ENCODE assay signal across 14 mouse cellular contexts in genomic region chr2:90559688-90560196, GRCm38 (mm10). TPM values are rescaled to one million over a fixed set of nuclear protein-coding genes. Genes with fewer than 3 reads are reported as not detected.
DNase-seq lines count a peak whose midpoint lies in the region; ATAC-seq and TF ChIP-seq lines count a peak whose summit lies in the region.
"Had no signal": no experiment of that assay in that cellular context is flagged by ENCODE, and none has a peak within 500 bp of the region (broad histone marks: within the 10 kb centered on the region; RNA-seq: fewer than 3 reads in every experiment).

No protein-coding gene starts in this region.

- peaks cover 73% of the 10 kb centered on the region for H3K4me1 ChIP-seq in liver, embryonic 11.5 days (replicated peaks; ENCODE audit: control insufficient read depth, insufficient read depth, low read length)
- H3K4me1 ChIP-seq: limb, embryonic 15.5 days had no signal

- intact Hi-C loops in left cerebral cortex, adult 2 months (cut with DNase I) = no loop called here

- H3K9ac ChIP-seq in liver, embryonic 11.5 days (ENCODE audit: low read depth, low read length) = peak overlapping the region; percentile 52
- H3K9ac ChIP-seq: hindbrain, embryonic 13.5 days; limb, embryonic 15.5 days; neural tube, embryonic 13.5 days had no signal

- H3K36me3 ChIP-seq in liver, embryonic 11.5 days (ENCODE audit: control insufficient read depth, insufficient read depth, low read length) = no peaks in the 10 kb centered on the region
- H3K36me3 ChIP-seq: hindbrain, embryonic 13.5 days; limb, embryonic 15.5 days; neural tube, embryonic 13.5 days had no signal

- H3K9me3 ChIP-seq in liver, embryonic 11.5 days (ENCODE audit: control insufficient read depth, low read length) = no peaks in the 10 kb centered on the region
- H3K9me3 ChIP-seq: hindbrain, embryonic 13.5 days; limb, embryonic 15.5 days; neural tube, embryonic 13.5 days had no signal

- no peaks in the 10 kb centered on the region for H3K27me3 ChIP-seq in liver, embryonic 11.5 days (replicated peaks; ENCODE audit: control insufficient read depth, insufficient read depth, low read length)
- H3K27me3 ChIP-seq: hindbrain, embryonic 13.5 days; limb, embryonic 15.5 days; neural tube, embryonic 13.5 days had no signal

- peak overlapping the region; percentile 52 for H3K4me2 ChIP-seq in liver, embryonic 11.5 days
- H3K4me2 ChIP-seq: hindbrain, embryonic 13.5 days; limb, embryonic 15.5 days; midbrain, embryonic 11.5 days; neural tube, embryonic 13.5 days had no signal

- no peak overlapping the region for H3K4me3 ChIP-seq in left cerebral cortex, adult 2 months
- 0 out of 2 replicates have a peak overlapping the region, but pooled peaks have one; percentile 10 for H3K4me3 ChIP-seq in liver, embryonic 11.5 days (ENCODE audit: low read depth, low read length)
- H3K4me3 ChIP-seq: hindbrain, embryonic 13.5 days; limb, embryonic 15.5 days; neural tube, embryonic 13.5 days had no signal

- H3K27ac ChIP-seq in left cerebral cortex, adult 2 months = peak overlapping the region; percentile 61; the same call in 1 of the 2 replicates
- peak overlapping the region; percentile 98 for H3K27ac ChIP-seq in liver, embryonic 11.5 days (ENCODE audit: low read depth, low read length)
- H3K27ac ChIP-seq: hindbrain, embryonic 13.5 days; limb, embryonic 15.5 days; neural tube, embryonic 13.5 days had no signal

- ATAC-seq in liver, embryonic 11.5 days (replicated peaks; ENCODE audit: low FRiP score) = peak; percentile 70

- 46% methylated on average over 12 of the region's 12 CpGs for WGBS in liver, embryonic 11.5 days

- no peak for TF ChIP-seq CTCF in left cerebral cortex, adult 2 months (IDR thresholded peaks at IDR 0.05)

- DNase-seq in left cerebral cortex, adult 2 months (ENCODE audit: extremely low spot score in 1 of 2, low spot score in 2 of 2) = no peak
- DNase-seq in left cerebral cortex, adult 18-20 months (ENCODE audit: low spot score in 2 of 2) = no peak
- DNase-seq in ES-CJ7 (ENCODE audit: low read depth, low spot score) (peak; percentile 90), R1 (ENCODE audit: low read depth, low spot score) (peak; percentile 93)
- DNase-seq in liver, embryonic 11.5 days (ENCODE audit: low spot score) = peak; percentile 63
- DNase-seq in frontal cortex, postnatal 10 days (ENCODE audit: low spot score in 2 of 2) = no peak
- DNase-seq in ovary, adult 18-20 months (ENCODE audit: low spot score) = no peak
- no peak for DNase-seq in embryo, embryonic 11 days
- DNase-seq: adrenal gland, postnatal 25 days; kidney, adult 9 months had no signal

RNA-seq across cellular contexts. Expression of gene Ptprj, which starts 20.7 kb away (rescaled TPM):
- 100 to 1,000 TPM; 114 to 117 TPM for total RNA-seq in left cerebral cortex, adult 2 months (2021)
- total RNA-seq in left cerebral cortex, adult 18-20 months (2021) = 100 to 1,000 TPM in 1 of 2 experiments, 10 to 100 TPM in 1; 99.3 to 104 TPM
- 5.1 TPM in 2 replicates for polyA plus RNA-seq in liver, embryonic 11.5 days (2014; fragmentation: Nextera tagmentation; extraction: Ambion mirVana)

Comparison
In these comparisons a context has a peak if more than half of its experiments do, and no peak if none do; other contexts are left out.
1. DNase-seq: peak in ES-CJ7 (single experiment), R1 (single experiment) and liver, embryonic 11.5 days (single experiment); none in left cerebral cortex, adult 2 months (0 of 2), left cerebral cortex, adult 18-20 months (0 of 2), frontal cortex, postnatal 10 days (0 of 2), ovary, adult 18-20 months (single experiment) and embryo, embryonic 11 days (single experiment).